Mouse (Mus musculus) forebrain, embryonic 11.5 days (tissue): ENCODE data around the gene Brdt. TPM values are rescaled to one million over a fixed set of nuclear protein-coding genes. Genes with fewer than 3 reads are reported as not detected.
"Not testable (repeated sequence)": the region's sequence is repeated elsewhere in the genome, so short reads cannot be mapped to it uniquely, and the experiment has no call there.

Experiments
- ATAC-seq: fragments of 200-750 bp; cut with Nextera tagmentation; replicated peaks from 2 replicates; pipeline ENCODE4 v1.8.0; 2017; ENCODE audit warnings: moderate TSS enrichment; ENCODE audit not compliant: low FRiP score
- DNase-seq: peaks from one replicate; pipeline ENCODE4 v3.0.0-alpha.2; 2017; ENCODE audit warnings: low spot score
- H3K27ac ChIP-seq: fragments of 300-500 bp; sonication (generic); 2 replicates; pipeline ENCODE4 v1.5.1; 2014; ENCODE audit warnings: low read depth, low read length
- H3K27me3 ChIP-seq: fragments of 300-500 bp; sonication (generic); 2 replicates; pipeline ENCODE4 v1.6.1; 2014; ENCODE audit warnings: mild to moderate bottlenecking, low read length, mixed read lengths; ENCODE audit not compliant: control insufficient read depth, insufficient read depth
- H3K36me3 ChIP-seq: fragments of 300-500 bp; sonication (generic); 2 replicates; pipeline ENCODE4 v1.6.1; 2014; ENCODE audit warnings: mild to moderate bottlenecking, low read length, moderate library complexity, mixed read lengths; ENCODE audit not compliant: control insufficient read depth, insufficient read depth
- H3K4me1 ChIP-seq: fragments of 300-500 bp; sonication (generic); replicated peaks from 2 replicates; pipeline ENCODE4 v1.6.1; 2014; ENCODE audit warnings: low read length, mixed read lengths; ENCODE audit not compliant: control insufficient read depth, insufficient read depth
- H3K4me2 ChIP-seq: fragments of 300-500 bp; sonication (generic); 2 replicates; pipeline ENCODE4 v1.6.1; 2014; ENCODE audit warnings: low read depth, mild to moderate bottlenecking, low read length, moderate library complexity, mixed read lengths; ENCODE audit not compliant: severe bottlenecking
- H3K4me3 ChIP-seq: fragments of 300-500 bp; sonication (generic); 2 replicates; pipeline ENCODE4 v1.5.1; 2014; ENCODE audit warnings: low read depth, low read length
- H3K9ac ChIP-seq: fragments of 300-500 bp; sonication (generic); 2 replicates; pipeline ENCODE4 v1.6.1; 2014; ENCODE audit warnings: low read length
- H3K9me3 ChIP-seq: fragments of 300-500 bp; sonication (generic); 2 replicates; pipeline ENCODE4 v1.6.1; 2016; ENCODE audit warnings: low read length, mixed read lengths; ENCODE audit not compliant: control insufficient read depth
- WGBS: fragments of 180-500 bp; shearing (Covaris S2); extraction: QIAGEN DNeasy Blood & Tissue Kit; methylation state at CpG from one replicate; pipeline ENCODE4 v1.1.7; 2014; 5-methylcytosine and 5-hydroxymethylcytosine counted together
- polyA plus RNA-seq: library from polyadenylated mRNA; unstranded; fragments of >200 nt; fragmentation: Nextera tagmentation; extraction: Ambion mirVana; gene quantifications from 2 replicates; pipeline ENCODE4 v1.2.1, GENCODE M21; 2014

The Brdt gene
- polyA plus RNA-seq, 1 experiment from 2014 or later = 1.1 TPM

DNA sequence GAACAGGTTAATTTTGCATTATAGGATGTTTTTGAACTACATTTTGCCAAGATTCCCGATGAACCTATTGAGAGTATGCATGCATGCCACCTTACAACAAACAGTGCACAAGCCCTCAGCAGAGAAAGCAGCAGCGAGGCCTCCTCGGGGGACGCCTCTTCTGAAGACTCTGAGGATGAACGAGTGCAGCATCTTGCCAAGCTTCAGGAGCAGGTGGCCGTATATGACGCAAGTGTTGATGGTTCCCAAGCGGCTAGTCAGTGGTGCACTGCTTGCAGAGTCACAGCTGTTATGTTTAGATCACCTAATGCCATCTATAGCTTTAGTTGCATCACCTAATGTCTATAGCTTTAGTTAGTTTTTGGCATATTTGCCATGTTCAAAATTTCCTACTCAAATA, 26.8 kb downstream of the Brdt start:
- H3K9ac ChIP-seq = no peak overlapping the region
- H3K36me3 ChIP-seq = no peaks in the 10 kb centered on the region
- DNase-seq = no peak
- H3K9me3 ChIP-seq = no peaks in the 10 kb centered on the region
- H3K4me1 ChIP-seq = no peaks in the 10 kb centered on the region
- no peak overlapping the region for H3K4me2 ChIP-seq
- WGBS = 89% methylated on average over 8 of the region's 8 CpGs
- no peaks in the 10 kb centered on the region for H3K27me3 ChIP-seq
- no peak for ATAC-seq
- no peak overlapping the region for H3K27ac ChIP-seq
- no peak overlapping the region for H3K4me3 ChIP-seq

DNA sequence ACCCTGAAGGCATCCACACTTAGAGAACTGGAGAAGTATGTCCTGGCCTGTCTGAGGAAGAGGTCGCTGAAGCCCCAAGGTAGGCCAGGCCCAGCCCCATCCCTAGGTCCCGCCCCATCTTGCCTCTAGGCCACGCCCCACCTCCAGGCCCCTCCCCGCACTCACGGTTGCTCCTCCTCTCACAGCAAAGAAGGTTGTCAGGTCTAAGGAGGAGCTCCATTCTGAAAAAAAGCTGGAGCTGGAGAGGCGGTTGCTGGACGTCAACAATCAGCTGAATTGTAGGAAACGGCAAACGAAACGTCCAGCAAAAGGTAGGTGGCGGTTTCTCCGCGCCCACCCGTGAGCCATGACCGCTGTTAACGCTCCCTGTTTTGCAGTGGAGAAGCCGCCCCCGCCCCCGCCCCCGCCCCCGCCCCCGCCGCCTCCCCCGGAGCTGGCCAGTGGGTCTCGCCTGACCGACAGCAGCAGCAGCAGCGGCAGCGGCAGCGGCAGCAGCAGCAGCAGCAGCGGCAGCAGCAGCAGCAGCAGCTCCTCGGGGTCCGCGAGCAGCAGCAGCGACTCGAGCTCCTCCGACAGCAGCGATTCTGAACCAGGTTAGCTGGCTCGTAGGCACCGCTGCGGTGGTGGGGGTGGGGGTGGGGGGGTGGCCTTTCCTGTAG, 28.6 kb downstream of the Brdt start:
- Histone ChIP-seq H3K36me3 (no peaks in the 10 kb centered on the region), H3K27ac (0 out of 2 replicates have a peak overlapping the region, but pooled peaks have one; percentile 12), H3K9me3 (no peaks in the 10 kb centered on the region), H3K4me3 (peak overlapping the region; percentile 56), H3K9ac (peak overlapping the region; percentile 58), H3K27me3 (no peaks in the 10 kb centered on the region), H3K4me1 (no peaks in the 10 kb centered on the region), H3K4me2 (peak overlapping the region; percentile 61)
- DNase-seq (peak; percentile 93), ATAC-seq (peak; percentile 98)
- WGBS = under 1% methylated on average over 40 of the region's 40 CpGs

DNA sequence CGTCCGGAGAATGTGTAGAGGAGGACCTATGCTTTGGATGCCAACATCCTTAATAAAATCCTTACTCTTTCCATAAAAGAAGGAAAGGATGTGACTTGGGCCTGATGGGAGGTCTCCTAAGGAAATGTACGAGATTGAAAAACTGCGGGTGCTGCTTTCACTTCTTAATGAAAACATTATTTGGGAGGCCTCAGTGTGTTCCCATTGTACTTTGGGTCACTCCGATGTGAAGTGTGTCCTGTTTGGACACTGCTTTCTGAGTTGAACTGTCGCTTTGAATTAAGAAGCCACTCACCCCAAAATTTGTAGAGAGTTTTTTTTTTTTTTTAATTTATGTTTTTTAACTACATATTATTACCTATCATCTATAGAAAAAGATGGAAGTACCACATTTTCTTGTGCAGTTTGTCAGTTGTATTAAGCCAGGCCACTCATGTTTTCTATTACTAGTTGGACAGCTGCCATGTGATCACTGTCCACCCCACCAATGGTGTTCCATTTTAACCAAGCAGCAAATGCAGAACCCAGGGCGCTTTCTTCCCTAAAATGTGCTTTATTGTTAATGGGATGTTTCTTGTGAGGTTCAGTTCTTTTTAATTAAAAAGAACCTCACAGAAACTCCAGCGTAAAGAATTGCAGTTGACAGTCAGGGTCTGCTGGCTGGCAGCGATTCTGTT, 29.2 kb downstream of the Brdt start:
- WGBS = 21% methylated on average over 9 of the region's 9 CpGs
- H3K4me1 ChIP-seq = no peaks in the 10 kb centered on the region
- ATAC-seq (no peak), DNase-seq (no peak)
- peak overlapping the region; percentile 61 for H3K4me2 ChIP-seq
- no peaks in the 10 kb centered on the region for H3K9me3 ChIP-seq
- H3K27ac ChIP-seq = 0 out of 2 replicates have a peak overlapping the region, but pooled peaks have one; percentile 12
- H3K27me3 ChIP-seq = no peaks in the 10 kb centered on the region
- H3K36me3 ChIP-seq = no peaks in the 10 kb centered on the region
- H3K4me3 ChIP-seq = peak overlapping the region; percentile 56
- H3K9ac ChIP-seq = peak overlapping the region; percentile 58

DNA sequence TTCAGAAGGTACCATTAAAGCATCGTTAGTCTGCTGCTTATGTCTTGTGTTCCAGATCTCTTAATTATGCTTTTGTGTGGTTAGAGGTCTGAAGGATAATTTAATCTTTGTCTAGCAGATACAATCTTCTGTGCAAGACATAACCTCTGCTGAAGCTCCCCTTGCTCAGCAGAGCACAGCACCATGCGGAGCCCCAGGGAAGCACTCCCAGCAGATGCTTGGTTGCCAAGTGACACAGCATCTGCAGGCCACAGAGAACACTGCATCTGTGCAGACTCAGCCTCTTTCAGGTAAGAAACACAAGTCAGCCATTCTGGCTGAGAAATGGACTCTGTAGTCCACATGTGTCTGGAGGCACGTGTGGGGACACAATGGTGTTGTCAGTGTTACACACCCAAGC, 39.1 kb downstream of the Brdt start:
- DNase-seq (no peak), ATAC-seq (no peak)
- Histone ChIP-seq H3K9ac (no peak overlapping the region), H3K27ac (no peak overlapping the region), H3K4me1 (no peaks in the 10 kb centered on the region), H3K9me3 (no peaks in the 10 kb centered on the region), H3K36me3 (no peaks in the 10 kb centered on the region), H3K4me3 (no peak overlapping the region), H3K27me3 (no peaks in the 10 kb centered on the region), H3K4me2 (no peak overlapping the region)
- 69% methylated on average over 3 of the region's 3 CpGs for WGBS

DNA sequence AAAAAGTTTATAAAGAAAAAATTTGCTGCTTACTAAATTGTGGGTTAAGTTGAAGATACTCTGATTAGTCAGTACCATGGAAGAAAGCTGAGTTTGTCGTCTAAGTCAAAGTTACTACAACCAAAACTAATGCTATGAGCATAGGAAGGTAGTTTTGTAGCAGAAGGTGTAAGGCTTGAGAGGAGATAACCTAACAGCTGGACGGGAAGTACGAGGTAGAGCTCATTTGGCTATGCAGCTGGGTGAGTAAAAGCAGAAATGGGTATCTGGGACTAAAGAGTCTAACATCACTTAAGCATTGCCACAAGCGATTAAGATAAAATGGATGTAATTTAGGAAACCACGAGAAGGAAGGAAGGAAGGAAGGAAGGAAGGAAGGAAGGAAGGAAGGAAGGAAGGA, 40.4 kb downstream of the Brdt start:
- H3K9ac ChIP-seq = no peak overlapping the region
- ATAC-seq (no peak), DNase-seq (no peak)
- no peak overlapping the region for H3K27ac ChIP-seq
- H3K4me1 ChIP-seq = no peaks in the 10 kb centered on the region
- H3K4me2 ChIP-seq = no peak overlapping the region
- no peak overlapping the region for H3K4me3 ChIP-seq
- 81% methylated on average over 5 of the region's 5 CpGs for WGBS
- no peaks in the 10 kb centered on the region for H3K9me3 ChIP-seq
- H3K27me3 ChIP-seq = no peaks in the 10 kb centered on the region
- H3K36me3 ChIP-seq = no peaks in the 10 kb centered on the region

DNA sequence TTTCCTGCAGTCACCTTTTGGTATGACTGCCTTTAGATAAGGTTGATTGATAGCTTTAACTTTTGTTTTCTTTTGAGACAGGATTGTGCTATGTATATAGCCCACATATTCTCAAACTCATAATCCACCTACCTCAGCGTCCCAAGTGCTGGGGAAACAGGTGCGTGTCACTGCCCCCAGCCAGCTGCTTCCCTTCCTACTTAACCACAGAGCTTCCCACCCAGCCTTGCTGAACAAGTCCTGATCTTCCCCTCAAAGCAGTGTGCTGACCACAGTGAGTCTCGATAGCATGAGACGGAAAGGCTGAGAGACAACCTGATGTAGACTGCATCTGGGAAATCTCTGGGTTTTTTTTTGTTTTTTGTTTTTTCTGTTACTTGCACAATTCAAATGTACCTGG, 42.3 kb downstream of the Brdt start:
- Histone ChIP-seq H3K4me1 (no peaks in the 10 kb centered on the region), H3K27me3 (no peaks in the 10 kb centered on the region), H3K36me3 (no peaks in the 10 kb centered on the region), H3K27ac (no peak overlapping the region), H3K9ac (no peak overlapping the region), H3K4me2 (no peak overlapping the region), H3K9me3 (no peaks in the 10 kb centered on the region), H3K4me3 (no peak overlapping the region)
- DNase-seq (no peak), ATAC-seq (no peak)
- 88% methylated on average over 4 of the region's 4 CpGs for WGBS

DNA sequence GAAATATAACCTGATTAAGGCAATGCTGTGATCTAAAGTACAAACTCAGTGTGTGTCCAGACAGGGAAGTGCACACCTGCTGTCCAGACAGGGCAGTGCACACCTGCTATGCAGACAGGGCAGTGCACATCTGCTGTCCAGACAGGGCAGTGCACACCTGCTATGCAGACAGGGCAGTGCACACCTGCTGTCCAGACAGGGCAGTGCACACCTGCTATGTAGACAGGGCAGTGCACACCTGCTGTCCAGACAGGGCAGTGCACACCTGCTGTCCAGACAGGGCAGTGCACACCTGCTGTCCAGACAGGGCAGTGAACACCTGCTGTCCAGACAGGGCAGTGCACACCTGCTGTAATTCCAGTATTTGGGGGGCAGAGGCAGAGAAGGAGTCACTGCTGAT, 55.5 kb downstream of the Brdt start:
- H3K27me3 ChIP-seq, H3K36me3 ChIP-seq, H3K4me2 ChIP-seq, ATAC-seq, H3K27ac ChIP-seq, H3K4me3 ChIP-seq, DNase-seq, H3K9me3 ChIP-seq, H3K9ac ChIP-seq, H3K4me1 ChIP-seq: not testable (repeated sequence)

DNA sequence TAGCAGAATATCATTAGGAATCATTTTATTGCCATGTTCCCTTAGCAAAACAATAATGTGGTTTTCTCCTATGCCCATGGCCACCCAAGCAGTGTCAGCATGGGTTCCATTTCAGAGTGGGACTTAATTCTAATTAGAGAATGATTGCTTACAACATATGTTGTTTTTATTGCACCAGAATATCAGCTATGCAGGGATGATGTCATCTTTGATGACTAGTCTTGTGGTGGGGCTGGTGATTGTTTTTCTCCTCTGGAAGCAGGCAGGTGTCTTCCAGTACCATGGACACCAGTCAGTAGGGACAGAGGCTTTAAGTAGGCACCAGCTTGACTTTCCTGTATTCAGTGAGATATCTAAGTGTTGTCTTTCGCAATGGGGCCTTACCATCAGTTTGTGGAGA, 56.8 kb downstream of the Brdt start:
- WGBS = 96% methylated on average over 1 of the region's 1 CpGs
- Histone ChIP-seq H3K27me3 (no peaks in the 10 kb centered on the region), H3K4me3 (no peak overlapping the region), H3K9me3 (no peaks in the 10 kb centered on the region), H3K9ac (no peak overlapping the region), H3K36me3 (no peaks in the 10 kb centered on the region), H3K4me2 (no peak overlapping the region), H3K4me1 (no peaks in the 10 kb centered on the region), H3K27ac (no peak overlapping the region)
- ATAC-seq = no peak
- DNase-seq = no peak

DNA sequence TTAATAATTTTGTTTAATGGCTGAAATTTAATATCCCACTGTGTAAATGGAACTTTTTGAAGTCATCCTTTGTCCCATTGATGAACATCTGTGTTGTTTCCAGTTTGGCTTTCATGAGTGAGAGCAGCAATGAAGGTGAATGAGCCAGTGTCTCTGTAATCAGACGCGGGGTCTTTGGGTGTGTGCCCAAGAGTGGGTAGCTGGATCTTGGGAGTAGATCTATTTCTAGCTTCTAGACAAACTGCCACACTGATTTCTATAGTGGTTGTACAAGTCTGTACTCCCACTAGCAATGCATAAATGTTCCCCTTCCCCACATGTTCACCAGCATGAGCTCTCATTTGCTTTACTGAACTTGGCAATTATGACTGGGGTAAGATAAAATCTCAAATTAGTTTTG, 58.4 kb downstream of the Brdt start:
- no peak overlapping the region for H3K9ac ChIP-seq
- no peaks in the 10 kb centered on the region for H3K27me3 ChIP-seq
- no peak overlapping the region for H3K4me3 ChIP-seq
- ATAC-seq = no peak
- H3K4me2 ChIP-seq = no peak overlapping the region
- WGBS = 97% methylated on average over 2 of the region's 2 CpGs
- H3K4me1 ChIP-seq = no peaks in the 10 kb centered on the region
- H3K9me3 ChIP-seq = no peaks in the 10 kb centered on the region
- no peak for DNase-seq
- no peaks in the 10 kb centered on the region for H3K36me3 ChIP-seq
- no peak overlapping the region for H3K27ac ChIP-seq
